Mouse (Mus musculus) intestine, embryonic 16.5 days (tissue): ENCODE measurements around the gene Dcun1d3. TPM values are rescaled to one million over a fixed set of nuclear protein-coding genes. Genes with fewer than 3 reads are reported as not detected.

Source experiments
- ATAC-seq: fragments of 200-750 bp; cut with Nextera tagmentation; 2 replicates; pipeline ENCODE4 v1.8.0; 2017; ENCODE audit warnings: moderate TSS enrichment, moderate library complexity
- H3K27ac ChIP-seq: fragments of 300-500 bp; sonication (generic); 2 replicates; pipeline ENCODE4 v1.5.1; 2014; ENCODE audit warnings: mild to moderate bottlenecking, low read length
- H3K27me3 ChIP-seq: fragments of 300-500 bp; sonication (generic); replicated peaks from 2 replicates; pipeline ENCODE4 v1.6.1; 2014; ENCODE audit warnings: low read length, control low read depth, mixed read lengths; ENCODE audit not compliant: control insufficient read depth, insufficient read depth
- H3K36me3 ChIP-seq: fragments of 300-500 bp; sonication (generic); 2 replicates; pipeline ENCODE4 v1.6.1; 2014; ENCODE audit warnings: low read length, control low read depth; ENCODE audit not compliant: control insufficient read depth, insufficient read depth
- H3K4me1 ChIP-seq: fragments of 300-500 bp; sonication (generic); 2 replicates; pipeline ENCODE4 v1.6.1; 2014; ENCODE audit warnings: low read length, control low read depth, mixed read lengths; ENCODE audit not compliant: control insufficient read depth, insufficient read depth
- H3K4me2 ChIP-seq: fragments of 300-500 bp; sonication (generic); 2 replicates; pipeline ENCODE4 v1.6.1; 2014; ENCODE audit warnings: low read depth, low read length, control low read depth
- H3K4me3 ChIP-seq: fragments of 300-500 bp; sonication (generic); 2 replicates; pipeline ENCODE4 v1.5.1; 2014; ENCODE audit warnings: mild to moderate bottlenecking, low read length
- H3K9ac ChIP-seq: fragments of 300-500 bp; sonication (generic); 2 replicates; pipeline ENCODE4 v1.6.1; 2014; ENCODE audit warnings: low read depth, low read length
- H3K9me3 ChIP-seq: fragments of 300-500 bp; sonication (generic); 2 replicates; pipeline ENCODE4 v1.6.1; 2016; ENCODE audit warnings: low read length, control low read depth; ENCODE audit not compliant: control insufficient read depth
- WGBS: fragments of 180-500 bp; shearing (Covaris S2); extraction: QIAGEN DNeasy Blood & Tissue Kit; methylation state at CpG from one replicate; pipeline ENCODE4 v1.1.7; 2014; 5-methylcytosine and 5-hydroxymethylcytosine counted together
- polyA plus RNA-seq: library from polyadenylated mRNA; unstranded; fragments of >200 nt; fragmentation: Nextera tagmentation; extraction: Ambion mirVana; gene quantifications from 2 replicates; pipeline ENCODE4 v1.2.1, GENCODE M21; 2015

Gene Dcun1d3
- polyA plus RNA-seq, 1 experiment from 2014 or later: 13.9 TPM

- Histone ChIP-seq H3K4me3 (no peak overlapping the region), H3K27ac (no peak overlapping the region), H3K9ac (no peak overlapping the region), H3K4me1 (no peaks in the 10 kb centered on the region), H3K36me3 (no peaks in the 10 kb centered on the region), H3K9me3 (no peaks in the 10 kb centered on the region), H3K27me3 (no peaks in the 10 kb centered on the region), H3K4me2 (no peak overlapping the region)
- WGBS: 91% methylated on average over 2 of the region's 2 CpGs
- no peak for ATAC-seq
Measured at GRCm38 (mm10) chr7:119845541-119845940, 50.6 kb downstream of the Dcun1d3 start.

DNA sequence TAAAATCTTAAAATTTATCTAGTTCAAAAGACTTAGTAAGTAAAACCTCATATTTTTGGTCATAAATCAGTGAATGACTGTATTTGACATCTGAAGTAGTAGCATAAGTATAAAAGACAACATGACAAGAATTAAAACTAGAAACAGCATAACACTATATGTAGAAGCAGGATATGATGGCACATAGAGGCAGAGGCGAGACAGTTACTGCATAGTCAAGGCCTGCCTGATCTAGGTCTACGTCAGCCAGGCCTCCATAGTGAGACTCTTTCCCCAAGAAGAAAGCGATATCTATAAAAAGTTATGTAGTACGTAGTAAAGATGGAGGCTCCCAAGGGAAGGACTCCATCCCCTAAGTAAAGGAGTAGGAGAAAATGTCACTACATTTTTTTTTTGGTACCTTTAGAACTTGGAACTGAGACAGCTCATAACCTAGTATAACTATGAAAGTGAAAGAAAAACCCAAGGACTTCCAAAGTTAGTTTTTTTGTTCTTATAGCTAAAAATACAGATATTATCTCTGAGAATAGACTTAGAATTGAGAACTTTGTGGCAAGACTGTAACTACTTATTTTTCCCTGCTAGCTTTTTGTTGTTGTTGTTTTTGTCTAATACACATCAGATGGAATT lies 54.2 kb downstream of the Dcun1d3 start:
- no peaks in the 10 kb centered on the region for H3K36me3 ChIP-seq
- no peak overlapping the region for H3K4me2 ChIP-seq
- ATAC-seq: no peak
- no peaks in the 10 kb centered on the region for H3K27me3 ChIP-seq
- no peak overlapping the region for H3K9ac ChIP-seq
- H3K4me1 ChIP-seq: no peaks in the 10 kb centered on the region
- WGBS: 95% methylated on average over 4 of the region's 4 CpGs
- no peak overlapping the region for H3K4me3 ChIP-seq
- no peak overlapping the region for H3K27ac ChIP-seq
- H3K9me3 ChIP-seq: no peaks in the 10 kb centered on the region

DNA sequence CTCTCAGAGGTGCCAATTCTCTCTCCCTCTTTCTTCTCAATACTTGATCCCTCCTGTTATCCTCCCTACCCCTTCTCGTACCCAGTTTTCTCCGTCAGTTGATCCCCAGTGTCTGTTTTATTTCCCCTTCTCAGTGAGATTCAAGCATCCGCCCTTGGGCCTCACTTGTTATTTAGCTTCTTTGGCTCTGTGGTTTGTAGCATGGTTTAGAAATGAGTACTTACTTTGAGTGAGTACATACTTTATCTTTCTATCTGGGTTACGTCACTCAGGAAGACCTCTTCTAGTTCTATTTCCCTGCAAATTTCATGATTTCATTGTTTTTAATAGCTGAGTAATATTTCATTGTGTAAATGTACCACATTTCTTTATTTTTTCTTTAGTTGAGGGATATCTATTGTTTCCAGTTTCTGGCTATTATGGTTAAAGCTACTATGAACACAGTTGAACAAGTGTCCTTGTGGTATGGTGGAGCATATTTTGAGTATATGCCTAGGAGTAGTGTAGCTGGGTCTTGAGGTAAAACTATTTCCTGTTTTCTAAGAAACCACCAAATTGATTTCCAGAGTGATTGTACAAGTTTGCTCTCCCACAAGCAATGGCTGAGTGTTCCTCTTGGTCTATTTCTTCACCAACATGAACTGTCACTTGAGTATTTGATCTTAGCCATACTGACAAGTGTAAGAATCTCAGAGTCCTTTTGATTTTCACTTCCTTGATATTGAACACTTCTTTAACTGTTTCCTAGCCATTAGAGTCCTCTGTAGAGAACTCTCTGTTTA lies 59.9 kb downstream of the Dcun1d3 start:
- no peak for ATAC-seq
- Histone ChIP-seq H3K4me3 (no peak overlapping the region), H3K4me1 (no peaks in the 10 kb centered on the region), H3K9ac (no peak overlapping the region), H3K27me3 (no peaks in the 10 kb centered on the region), H3K9me3 (no peaks in the 10 kb centered on the region), H3K4me2 (no peak overlapping the region), H3K27ac (no peak overlapping the region), H3K36me3 (no peaks in the 10 kb centered on the region)
- WGBS: 89% methylated on average over 4 of the region's 4 CpGs

- no peaks in the 10 kb centered on the region for H3K36me3 ChIP-seq
- H3K27me3 ChIP-seq: no peaks in the 10 kb centered on the region
- no peak for ATAC-seq
- H3K4me1 ChIP-seq: no peaks in the 10 kb centered on the region
- no peak overlapping the region for H3K27ac ChIP-seq
- no peak overlapping the region for H3K4me2 ChIP-seq
- H3K4me3 ChIP-seq: no peak overlapping the region
- 92% methylated on average over 1 of the region's 1 CpGs for WGBS
- no peak overlapping the region for H3K9ac ChIP-seq
- H3K9me3 ChIP-seq: no peaks in the 10 kb centered on the region
Measured at GRCm38 (mm10) chr7:119835371-119835770, 60.7 kb downstream of the Dcun1d3 start.

- Histone ChIP-seq H3K9me3 (no peaks in the 10 kb centered on the region), H3K36me3 (no peaks in the 10 kb centered on the region), H3K4me1 (no peaks in the 10 kb centered on the region), H3K4me3 (no peak overlapping the region), H3K9ac (no peak overlapping the region), H3K27ac (no peak overlapping the region), H3K27me3 (no peaks in the 10 kb centered on the region), H3K4me2 (no peak overlapping the region)
- ATAC-seq: no peak
- WGBS: 97% methylated on average over 3 of the region's 3 CpGs
Measured at GRCm38 (mm10) chr7:119808723-119809122, 87.4 kb downstream of the Dcun1d3 start.

GRCm38 (mm10) chr7:119807396-119807795 lies 88.7 kb downstream of the Dcun1d3 start:
- H3K9me3 ChIP-seq: no peaks in the 10 kb centered on the region
- 95% methylated on average over 5 of the region's 5 CpGs for WGBS
- H3K4me3 ChIP-seq: no peak overlapping the region
- no peak for ATAC-seq
- H3K4me1 ChIP-seq: no peaks in the 10 kb centered on the region
- no peaks in the 10 kb centered on the region for H3K36me3 ChIP-seq
- H3K27ac ChIP-seq: no peak overlapping the region
- H3K9ac ChIP-seq: no peak overlapping the region
- no peaks in the 10 kb centered on the region for H3K27me3 ChIP-seq
- H3K4me2 ChIP-seq: no peak overlapping the region

Other genes with a start within 250 kb of the Dcun1d3 start
- not detected in 2 replicates for gene Acsm4, start 206.3 kb downstream of the Dcun1d3 start, polyA plus RNA-seq
- gene Thumpd1, start 175.5 kb downstream of the Dcun1d3 start, polyA plus RNA-seq: 53.8 and 56.4 TPM in 2 replicates
- gene Acsm3, start 135.4 kb downstream of the Dcun1d3 start, polyA plus RNA-seq: 7.2 and 8.3 TPM in 2 replicates
- gene Rexo5, start 102.3 kb downstream of the Dcun1d3 start, polyA plus RNA-seq: 15.8 and 17.2 TPM in 2 replicates
- 14.0 and 15.1 TPM in 2 replicates for gene Eri2, start 102.2 kb downstream of the Dcun1d3 start, polyA plus RNA-seq
- gene Lyrm1, start 437 bp downstream of the Dcun1d3 start, polyA plus RNA-seq: 10.3 and 10.7 TPM in 2 replicates
- not detected in 2 replicates for gene Dnah3, start 199.0 kb upstream of the Dcun1d3 start, polyA plus RNA-seq
- gene Tmem159, start 206.1 kb upstream of the Dcun1d3 start, polyA plus RNA-seq: 25.3 and 28.1 TPM in 2 replicates
- not detected in 2 replicates for gene Zp2, start 249.0 kb upstream of the Dcun1d3 start, polyA plus RNA-seq